Mouse (Mus musculus) heart, embryonic 15.5 days (tissue): ENCODE results near the gene Cyld. TPM values are rescaled to one million over a fixed set of nuclear protein-coding genes. Genes with fewer than 3 reads are reported as not detected.

Source experiments
- ATAC-seq: fragments of 200-750 bp; cut with Nextera tagmentation; replicated peaks from 2 replicates; pipeline ENCODE4 v1.8.0; 2017; ENCODE audit warnings: low read depth, moderate TSS enrichment; ENCODE audit not compliant: insufficient number of reproducible peaks, insufficient read depth, low FRiP score
- H3K27ac ChIP-seq: fragments of 300-500 bp; sonication (generic); 2 replicates; pipeline ENCODE4 v1.5.1; 2015; ENCODE audit warnings: mild to moderate bottlenecking, inconsistent platforms
- H3K27me3 ChIP-seq: fragments of 300-500 bp; sonication (generic); 2 replicates; pipeline ENCODE4 v1.6.1; 2015; ENCODE audit warnings: inconsistent platforms
- H3K36me3 ChIP-seq: fragments of 300-500 bp; sonication (generic); 2 replicates; pipeline ENCODE4 v1.6.1; 2015; ENCODE audit warnings: mild to moderate bottlenecking, inconsistent platforms
- H3K4me1 ChIP-seq: fragments of 300-500 bp; sonication (generic); replicated peaks from 2 replicates; pipeline ENCODE4 v1.6.1; 2015; ENCODE audit warnings: inconsistent platforms
- H3K4me2 ChIP-seq: fragments of 300-500 bp; sonication (generic); 2 replicates; pipeline ENCODE4 v1.6.1; 2015; ENCODE audit warnings: inconsistent platforms, mild to moderate bottlenecking, moderate library complexity
- H3K4me3 ChIP-seq: fragments of 300-500 bp; sonication (generic); 2 replicates; pipeline ENCODE4 v1.5.1; 2015; ENCODE audit warnings: mild to moderate bottlenecking, inconsistent platforms
- H3K9ac ChIP-seq: fragments of 300-500 bp; sonication (generic); 2 replicates; pipeline ENCODE4 v1.6.1; 2015; ENCODE audit warnings: mild to moderate bottlenecking, inconsistent platforms
- H3K9me3 ChIP-seq: fragments of 300-500 bp; sonication (generic); replicated peaks from 2 replicates; pipeline ENCODE4 v1.6.1; 2016; ENCODE audit warnings: inconsistent platforms
- WGBS: fragments of 180-500 bp; shearing (Covaris S2); methylation state at CpG from one replicate; pipeline ENCODE4 v1.1.7; 2015; ENCODE audit warnings: mixed read lengths; 5-methylcytosine and 5-hydroxymethylcytosine counted together
- polyA plus RNA-seq: library from polyadenylated mRNA; unstranded; fragments of >200 nt; fragmentation: Nextera tagmentation; extraction: Ambion mirVana; gene quantifications from 2 replicates; pipeline ENCODE4 v1.2.1, GENCODE M21; 2015

Cyld gene
- polyA plus RNA-seq, 1 experiment from 2014 or later: 10.1 TPM

- no peak overlapping the region for H3K27ac ChIP-seq
- WGBS: 77% methylated on average over 6 of the region's 6 CpGs
- H3K27me3 ChIP-seq: no peaks in the 10 kb centered on the region
- H3K4me1 ChIP-seq: no peaks in the 10 kb centered on the region
- H3K4me2 ChIP-seq: no peak overlapping the region
- H3K4me3 ChIP-seq: no peak overlapping the region
- H3K36me3 ChIP-seq: no peaks in the 10 kb centered on the region
- H3K9me3 ChIP-seq: no peaks in the 10 kb centered on the region
- H3K9ac ChIP-seq: no peak overlapping the region
- ATAC-seq: no peak
Measured at GRCm38 (mm10) chr8:88670782-88671181, 26.0 kb upstream of the Cyld start.

GRCm38 (mm10) chr8:88671575-88671974, 25.3 kb upstream of the Cyld start:
- H3K36me3 ChIP-seq: no peaks in the 10 kb centered on the region
- ATAC-seq: no peak

GRCm38 (mm10) chr8:88673859-88674258, 23.0 kb upstream of the Cyld start:
- H3K4me1 ChIP-seq: no peaks in the 10 kb centered on the region
- H3K4me2 ChIP-seq: no peak overlapping the region
- H3K4me3 ChIP-seq: no peak overlapping the region
- no peaks in the 10 kb centered on the region for H3K27me3 ChIP-seq
- no peaks in the 10 kb centered on the region for H3K36me3 ChIP-seq
- H3K9ac ChIP-seq: no peak overlapping the region
- 78% methylated on average over 5 of the region's 5 CpGs for WGBS
- no peak for ATAC-seq
- H3K27ac ChIP-seq: no peak overlapping the region
- no peaks in the 10 kb centered on the region for H3K9me3 ChIP-seq

More at GRCm38 (mm10) chr8:88671575-88671974, 25.3 kb upstream of the Cyld start:
- H3K27ac ChIP-seq: no peak overlapping the region
- no peaks in the 10 kb centered on the region for H3K4me1 ChIP-seq
- H3K9me3 ChIP-seq: no peaks in the 10 kb centered on the region
- H3K4me3 ChIP-seq: no peak overlapping the region
- H3K9ac ChIP-seq: no peak overlapping the region
- H3K4me2 ChIP-seq: no peak overlapping the region
- no peaks in the 10 kb centered on the region for H3K27me3 ChIP-seq
- WGBS: 76% methylated on average over 10 of the region's 10 CpGs

- 80% methylated on average over 12 of the region's 12 CpGs for WGBS
- Histone ChIP-seq H3K4me3 (no peak overlapping the region), H3K9ac (no peak overlapping the region), H3K9me3 (no peaks in the 10 kb centered on the region), H3K4me2 (no peak overlapping the region), H3K27me3 (no peaks in the 10 kb centered on the region), H3K4me1 (no peaks in the 10 kb centered on the region), H3K36me3 (no peaks in the 10 kb centered on the region), H3K27ac (no peak overlapping the region)
- no peak for ATAC-seq
Measured at GRCm38 (mm10) chr8:88675372-88676165, 21.3 kb upstream of the Cyld start.

GRCm38 (mm10) chr8:88677071-88677470, 19.8 kb upstream of the Cyld start:
- no peaks in the 10 kb centered on the region for H3K4me1 ChIP-seq
- H3K9me3 ChIP-seq: no peaks in the 10 kb centered on the region
- no peak overlapping the region for H3K4me2 ChIP-seq
- H3K4me3 ChIP-seq: no peak overlapping the region
- no peaks in the 10 kb centered on the region for H3K27me3 ChIP-seq
- WGBS: 81% methylated on average over 8 of the region's 8 CpGs
- H3K27ac ChIP-seq: no peak overlapping the region
- no peak for ATAC-seq
- no peaks in the 10 kb centered on the region for H3K36me3 ChIP-seq
- no peak overlapping the region for H3K9ac ChIP-seq

- Histone ChIP-seq H3K4me3 (no peak overlapping the region), H3K9ac (no peak overlapping the region), H3K4me1 (no peaks in the 10 kb centered on the region; the same call in 1 of the 2 replicates), H3K27me3 (no peaks in the 10 kb centered on the region), H3K27ac (no peak overlapping the region), H3K4me2 (no peak overlapping the region), H3K36me3 (no peaks in the 10 kb centered on the region), H3K9me3 (no peaks in the 10 kb centered on the region)
- WGBS: 86% methylated on average over 2 of the region's 2 CpGs
- no peak for ATAC-seq
Measured at GRCm38 (mm10) chr8:88680566-88680965, 16.3 kb upstream of the Cyld start.

GRCm38 (mm10) chr8:88681046-88681445, 15.8 kb upstream of the Cyld start:
- Histone ChIP-seq H3K4me2 (no peak overlapping the region), H3K27ac (no peak overlapping the region), H3K9ac (no peak overlapping the region), H3K27me3 (no peaks in the 10 kb centered on the region), H3K36me3 (no peaks in the 10 kb centered on the region), H3K4me1 (no peaks in the 10 kb centered on the region; the same call in 1 of the 2 replicates), H3K9me3 (no peaks in the 10 kb centered on the region), H3K4me3 (no peak overlapping the region)
- 82% methylated on average over 8 of the region's 8 CpGs for WGBS
- no peak for ATAC-seq

GRCm38 (mm10) chr8:88683656-88684289, 13.1 kb upstream of the Cyld start:
- WGBS: 75% methylated on average over 7 of the region's 7 CpGs

GRCm38 (mm10) chr8:88686226-88686905, 10.5 kb upstream of the Cyld start:
- WGBS: 47% methylated on average over 9 of the region's 9 CpGs
- Histone ChIP-seq H3K27me3 (no peaks in the 10 kb centered on the region), H3K36me3 (no peaks in the 10 kb centered on the region), H3K4me3 (no peak overlapping the region), H3K27ac (no peak overlapping the region), H3K4me2 (no peak overlapping the region), H3K4me1 (peaks cover 4% of the 10 kb centered on the region; the same call in 1 of the 2 replicates), H3K9me3 (no peaks in the 10 kb centered on the region), H3K9ac (no peak overlapping the region)
- ATAC-seq: 0 out of 2 replicates have a peak, but pooled peaks have one; percentile 27

More at GRCm38 (mm10) chr8:88683656-88684289, 13.1 kb upstream of the Cyld start:
- H3K9me3 ChIP-seq: no peaks in the 10 kb centered on the region
- no peak overlapping the region for H3K9ac ChIP-seq
- H3K27me3 ChIP-seq: no peaks in the 10 kb centered on the region
- no peaks in the 10 kb centered on the region for H3K36me3 ChIP-seq
- peaks cover 4% of the 10 kb centered on the region; the same call in 1 of the 2 replicates for H3K4me1 ChIP-seq
- ATAC-seq: no peak
- no peak overlapping the region for H3K4me2 ChIP-seq
- H3K27ac ChIP-seq: no peak overlapping the region
- H3K4me3 ChIP-seq: no peak overlapping the region

- Histone ChIP-seq H3K9ac (no peak overlapping the region), H3K9me3 (no peaks in the 10 kb centered on the region), H3K36me3 (no peaks in the 10 kb centered on the region), H3K4me3 (no peak overlapping the region), H3K4me2 (no peak overlapping the region), H3K27ac (no peak overlapping the region), H3K4me1 (peaks cover 4% of the 10 kb centered on the region; the same call in 1 of the 2 replicates), H3K27me3 (no peaks in the 10 kb centered on the region)
- WGBS: 76% methylated on average over 8 of the region's 8 CpGs
- no peak for ATAC-seq
Measured at GRCm38 (mm10) chr8:88686906-88687235, 10.0 kb upstream of the Cyld start.

- no peak for ATAC-seq
- WGBS: 68% methylated on average over 6 of the region's 6 CpGs
- Histone ChIP-seq H3K4me2 (no peak overlapping the region), H3K27ac (no peak overlapping the region), H3K4me1 (0 out of 2 replicates have a peak, but pooled peaks cover 4% of the 10 kb centered on the region), H3K4me3 (no peak overlapping the region), H3K27me3 (no peaks in the 10 kb centered on the region), H3K9ac (no peak overlapping the region), H3K9me3 (no peaks in the 10 kb centered on the region), H3K36me3 (no peaks in the 10 kb centered on the region)
Measured at GRCm38 (mm10) chr8:88689151-88689550, 7.7 kb upstream of the Cyld start.
